Mouse (Mus musculus) kidney, adult 2 months (tissue): ENCODE measurements around the gene Ebf1.

ENCODE experiments used
- CTCF ChIP-seq: fragments of 200-500 bp; conservative IDR thresholded peaks from 2 replicates; pipeline ENCODE4 v1.5.1; 2011; ENCODE audit warnings: low read depth, mild to moderate bottlenecking, control low read depth, low read length, moderate library complexity, mixed read lengths; ENCODE audit not compliant: insufficient read depth, insufficient read length
- POLR2A ChIP-seq: fragments of 200-500 bp; IDR thresholded peaks from one replicate; pipeline ENCODE4 v1.6.1; 2011; ENCODE audit warnings: low read depth, low read length, control low read depth

DNA sequence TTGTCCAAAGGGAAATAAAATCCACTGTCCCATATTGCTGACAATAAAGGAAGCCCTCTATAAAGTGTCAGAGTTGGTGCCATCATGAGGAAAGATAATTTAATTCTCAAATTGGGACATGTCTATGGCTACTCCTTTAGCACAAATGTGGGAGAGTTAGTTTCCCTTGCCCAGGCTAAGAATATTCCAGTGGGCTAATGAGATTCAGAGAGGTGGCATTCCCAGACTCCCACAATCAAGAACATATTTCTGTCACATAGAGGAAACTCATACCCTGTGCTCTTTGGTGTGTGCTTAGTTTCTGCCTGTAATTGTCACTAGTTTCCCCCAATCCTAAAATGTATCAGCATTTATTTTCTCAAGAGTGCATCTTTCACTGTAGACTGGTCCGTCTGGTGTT is 336.2 kb downstream of the Ebf1 start:
- no peak for TF ChIP-seq CTCF
- TF ChIP-seq POLR2A = no peak
